Mouse (Mus musculus): ENCODE measurements around the gene Cdca7. TPM values are rescaled to one million over a fixed set of nuclear protein-coding genes. Genes with fewer than 3 reads are reported as not detected.

Gene Cdca7
- polyA plus RNA-seq, 1 experiment, result 6.1 TPM

GRCm38 (mm10) chr2:72456189-72456588 is 19.8 kb upstream of the Cdca7 start:
- Histone ChIP-seq H3K27ac (ENCODE audit: insufficient read depth, low read length) (no peak overlapping the region), H3K4me1 (ENCODE audit: control insufficient read depth, insufficient read depth, low read length) (no peaks in the 10 kb centered on the region), H3K4me3 (ENCODE audit: insufficient read depth, low read length) (no peak overlapping the region)
- no peak for TF ChIP-seq CTCF (IDR thresholded peaks at IDR 0.05; ENCODE audit: extremely low read depth, insufficient read depth, low read length)
- no peak for TF ChIP-seq POLR2A (IDR thresholded peaks at IDR 0.05; ENCODE audit: extremely low read depth, insufficient read depth, low read length)

GRCm38 (mm10) chr2:72464376-72465014 is 11.5 kb upstream of the Cdca7 start:
- TF ChIP-seq CTCF (IDR thresholded peaks at IDR 0.05; ENCODE audit: extremely low read depth, insufficient read depth, low read length) (no peak), POLR2A (IDR thresholded peaks at IDR 0.05; ENCODE audit: extremely low read depth, insufficient read depth, low read length) (no peak)
- H3K27ac ChIP-seq (ENCODE audit: insufficient read depth, low read length), result no peak overlapping the region
- no peak overlapping the region for H3K4me3 ChIP-seq (ENCODE audit: insufficient read depth, low read length)
- no peaks in the 10 kb centered on the region for H3K4me1 ChIP-seq (ENCODE audit: control insufficient read depth, insufficient read depth, low read length)

- Histone ChIP-seq H3K27ac (ENCODE audit: insufficient read depth, low read length) (no peak overlapping the region), H3K4me1 (ENCODE audit: control insufficient read depth, insufficient read depth, low read length) (no peaks in the 10 kb centered on the region), H3K4me3 (ENCODE audit: insufficient read depth, low read length) (no peak overlapping the region)
- no peak for TF ChIP-seq POLR2A (IDR thresholded peaks at IDR 0.05; ENCODE audit: extremely low read depth, insufficient read depth, low read length)
- TF ChIP-seq CTCF (IDR thresholded peaks at IDR 0.05; ENCODE audit: extremely low read depth, insufficient read depth, low read length), result no peak
Measured at GRCm38 (mm10) chr2:72467604-72468003, 8.4 kb upstream of the Cdca7 start.

GRCm38 (mm10) chr2:72471415-72472070 is 4.4 kb upstream of the Cdca7 start:
- H3K27ac ChIP-seq (ENCODE audit: insufficient read depth, low read length), result no peak overlapping the region
- TF ChIP-seq POLR2A (IDR thresholded peaks at IDR 0.05; ENCODE audit: extremely low read depth, insufficient read depth, low read length) (no peak), CTCF (IDR thresholded peaks at IDR 0.05; ENCODE audit: extremely low read depth, insufficient read depth, low read length) (no peak)
- no peaks in the 10 kb centered on the region for H3K4me1 ChIP-seq (ENCODE audit: control insufficient read depth, insufficient read depth, low read length)
- no peak overlapping the region for H3K4me3 ChIP-seq (ENCODE audit: insufficient read depth, low read length)

- Histone ChIP-seq H3K27ac (ENCODE audit: insufficient read depth, low read length) (no peak overlapping the region), H3K4me1 (ENCODE audit: control insufficient read depth, insufficient read depth, low read length) (no peaks in the 10 kb centered on the region), H3K4me3 (ENCODE audit: insufficient read depth, low read length) (no peak overlapping the region)
- TF ChIP-seq POLR2A (IDR thresholded peaks at IDR 0.05; ENCODE audit: extremely low read depth, insufficient read depth, low read length), result no peak
- TF ChIP-seq CTCF (IDR thresholded peaks at IDR 0.05; ENCODE audit: extremely low read depth, insufficient read depth, low read length), result no peak
Measured at GRCm38 (mm10) chr2:72474531-72475287, 1.2 kb upstream of the Cdca7 start.

GRCm38 (mm10) chr2:72475423-72475796 is 549 bp upstream of the Cdca7 start:
- Histone ChIP-seq H3K4me1 (ENCODE audit: control insufficient read depth, insufficient read depth, low read length) (no peaks in the 10 kb centered on the region), H3K4me3 (ENCODE audit: insufficient read depth, low read length) (peak overlapping the region; percentile 58; the same call in 1 of the 2 replicates), H3K27ac (ENCODE audit: insufficient read depth, low read length) (no peak overlapping the region)
- TF ChIP-seq POLR2A (IDR thresholded peaks at IDR 0.05; ENCODE audit: extremely low read depth, insufficient read depth, low read length), result no peak
- no peak for TF ChIP-seq CTCF (IDR thresholded peaks at IDR 0.05; ENCODE audit: extremely low read depth, insufficient read depth, low read length)

- Histone ChIP-seq H3K27ac (ENCODE audit: insufficient read depth, low read length) (no peak overlapping the region), H3K4me1 (ENCODE audit: control insufficient read depth, insufficient read depth, low read length) (no peaks in the 10 kb centered on the region), H3K4me3 (ENCODE audit: insufficient read depth, low read length) (peak overlapping the region; percentile 58)
- TF ChIP-seq CTCF (IDR thresholded peaks at IDR 0.05; ENCODE audit: extremely low read depth, insufficient read depth, low read length) (no peak), POLR2A (IDR thresholded peaks at IDR 0.05; ENCODE audit: extremely low read depth, insufficient read depth, low read length) (no peak)
Measured at GRCm38 (mm10) chr2:72476486-72477211, 690 bp downstream of the Cdca7 start.

- H3K27ac ChIP-seq (ENCODE audit: insufficient read depth, low read length), result no peak overlapping the region
- peak overlapping the region; percentile 58; the same call in 1 of the 2 replicates for H3K4me3 ChIP-seq (ENCODE audit: insufficient read depth, low read length)
Measured at GRCm38 (mm10) chr2:72477221-72477620, 1.3 kb downstream of the Cdca7 start.

GRCm38 (mm10) chr2:72478176-72478575 is 2.2 kb downstream of the Cdca7 start:
- H3K4me3 ChIP-seq (ENCODE audit: insufficient read depth, low read length), result no peak overlapping the region
- no peak overlapping the region for H3K27ac ChIP-seq (ENCODE audit: insufficient read depth, low read length)
- H3K4me1 ChIP-seq (ENCODE audit: control insufficient read depth, insufficient read depth, low read length), result no peaks in the 10 kb centered on the region
- TF ChIP-seq POLR2A (IDR thresholded peaks at IDR 0.05; ENCODE audit: extremely low read depth, insufficient read depth, low read length) (no peak), CTCF (IDR thresholded peaks at IDR 0.05; ENCODE audit: extremely low read depth, insufficient read depth, low read length) (no peak)

More at GRCm38 (mm10) chr2:72477221-72477620, 1.3 kb downstream of the Cdca7 start:
- TF ChIP-seq POLR2A (IDR thresholded peaks at IDR 0.05; ENCODE audit: extremely low read depth, insufficient read depth, low read length) (no peak), CTCF (IDR thresholded peaks at IDR 0.05; ENCODE audit: extremely low read depth, insufficient read depth, low read length) (no peak)
- H3K4me1 ChIP-seq (ENCODE audit: control insufficient read depth, insufficient read depth, low read length), result no peaks in the 10 kb centered on the region

All from cortical plate, adult 2 months (tissue).